Mouse (Mus musculus): ENCODE data around the gene Parva. TPM values are rescaled to one million over a fixed set of nuclear protein-coding genes. Genes with fewer than 3 reads are reported as not detected.

Gene Parva
- polyA plus RNA-seq, 1 experiment: 80.5 TPM

DNA sequence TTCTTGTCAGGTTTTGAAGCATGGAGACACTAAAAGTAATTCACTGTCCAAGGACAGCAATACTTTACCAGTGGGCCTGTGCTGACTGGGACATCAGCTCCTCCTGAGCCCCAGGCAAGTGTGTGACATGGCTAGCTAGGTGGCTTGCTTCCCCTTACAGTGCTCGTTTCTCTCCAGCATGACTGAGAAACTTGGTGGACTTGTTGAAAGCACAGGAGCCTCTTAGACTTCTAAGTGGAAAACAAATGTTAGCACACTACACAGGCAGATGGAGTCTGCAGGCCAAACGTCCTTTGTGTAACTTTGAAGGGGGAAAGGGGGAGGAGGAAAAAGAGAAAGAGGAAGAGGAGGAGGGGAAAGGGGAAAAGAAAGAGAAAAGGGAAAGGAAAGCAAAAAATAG, 172.3 kb downstream of the Parva start:
- Histone ChIP-seq H3K4me3 (replicated peaks; ENCODE audit: extremely low read depth, low read depth, low read length) (no peak overlapping the region), H3K4me1 (ENCODE audit: control insufficient read depth, insufficient read depth, low read length) (peaks cover 3% of the 10 kb centered on the region; the same call in 1 of the 2 replicates)
- 35% methylated on average over 2 of the region's 2 CpGs for WGBS
- DNase-seq: no peak
- TF ChIP-seq CTCF (IDR thresholded peaks at IDR 0.05; ENCODE audit: insufficient read depth, low read length): no peak

DNA sequence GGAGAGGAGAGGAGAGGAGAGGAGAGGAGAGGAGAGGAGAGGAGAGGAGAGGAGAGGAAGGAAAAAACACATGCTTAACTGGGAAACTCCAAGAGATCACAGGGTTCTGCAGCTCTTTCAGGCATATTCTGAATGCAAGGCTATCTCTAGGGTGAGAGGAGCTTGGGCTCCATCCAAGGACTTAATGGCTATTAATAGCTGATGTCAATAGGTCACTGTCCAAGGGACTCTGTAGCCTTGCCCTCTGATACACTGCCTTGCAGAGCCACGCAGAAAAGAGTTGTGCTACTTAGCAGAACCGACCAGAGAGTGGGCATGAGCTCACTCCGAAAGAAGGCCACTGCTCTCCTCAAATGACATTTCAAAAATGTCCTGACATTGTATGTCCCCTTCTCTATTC, 172.9 kb downstream of the Parva start:
- Histone ChIP-seq H3K4me3 (replicated peaks; ENCODE audit: extremely low read depth, low read depth, low read length) (no peak overlapping the region), H3K4me1 (ENCODE audit: control insufficient read depth, insufficient read depth, low read length) (peaks cover 3% of the 10 kb centered on the region; the same call in 1 of the 2 replicates)
- no peak for TF ChIP-seq POLR2A (IDR thresholded peaks at IDR 0.05; ENCODE audit: borderline replicate concordance, extremely low read depth, low read depth, low read length)
- TF ChIP-seq CTCF (IDR thresholded peaks at IDR 0.05; ENCODE audit: insufficient read depth, low read length): no peak
- 49% methylated on average over 3 of the region's 3 CpGs for WGBS
- no peak for DNase-seq

DNA sequence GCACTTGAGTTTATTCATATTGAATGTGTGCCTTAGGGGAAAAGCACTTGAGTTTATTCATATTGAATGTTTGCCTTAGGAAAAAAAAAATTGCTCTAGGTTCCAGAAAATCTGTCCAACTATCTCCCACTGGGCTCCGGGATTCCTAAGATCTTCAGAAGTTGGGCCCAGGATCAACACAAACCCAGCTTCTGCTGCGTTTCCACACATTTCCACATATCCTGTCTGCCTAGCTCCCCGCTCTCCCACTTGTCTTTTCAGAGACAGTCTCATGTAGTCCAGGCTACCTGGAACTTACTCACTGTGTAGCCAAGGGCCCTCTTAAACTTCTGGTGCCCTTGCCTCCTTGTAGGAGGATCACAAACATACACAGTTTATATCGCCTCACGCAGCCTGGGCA, 175.7 kb downstream of the Parva start:
- Histone ChIP-seq H3K4me3 (replicated peaks; ENCODE audit: extremely low read depth, low read depth, low read length) (no peak overlapping the region), H3K4me1 (ENCODE audit: control insufficient read depth, insufficient read depth, low read length) (peaks cover 3% of the 10 kb centered on the region; the same call in 1 of the 2 replicates)
- TF ChIP-seq POLR2A (IDR thresholded peaks at IDR 0.05; ENCODE audit: borderline replicate concordance, extremely low read depth, low read depth, low read length) (no peak), CTCF (IDR thresholded peaks at IDR 0.05; ENCODE audit: insufficient read depth, low read length) (no peak)
- DNase-seq: no peak
- 75% methylated on average over 5 of the region's 5 CpGs for WGBS

DNA sequence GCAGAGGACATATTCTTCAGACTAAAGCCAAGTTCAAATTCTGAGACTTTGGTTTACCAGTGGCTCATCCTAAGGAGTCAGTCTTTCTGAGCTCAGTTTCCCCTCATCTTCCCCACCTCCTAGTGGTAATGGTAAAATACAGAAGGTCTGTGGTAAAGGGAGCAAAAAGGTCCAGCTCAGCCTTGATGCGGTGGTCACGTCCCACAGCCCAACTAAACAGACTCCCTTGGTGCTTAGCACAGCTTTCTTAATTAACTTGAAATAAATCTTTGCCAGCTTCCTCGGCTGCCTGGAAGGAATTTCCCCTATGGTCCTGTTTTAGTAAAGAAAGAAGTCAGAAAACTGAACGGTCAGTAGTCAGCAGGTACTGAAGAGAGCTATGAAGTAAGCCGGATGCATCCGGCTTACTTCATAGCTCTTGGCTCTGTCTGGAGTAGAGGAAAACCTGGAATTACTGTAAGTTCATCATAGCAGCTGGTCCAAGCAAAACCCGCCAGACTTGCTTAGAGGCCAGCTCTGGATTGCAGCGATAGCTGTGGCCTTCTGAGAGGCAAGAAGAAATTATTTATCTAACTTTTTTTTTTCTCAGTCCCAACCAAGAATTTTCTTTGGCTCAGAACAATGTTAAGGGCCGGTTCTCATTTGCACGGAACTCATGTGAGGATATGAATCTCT, 176.3 kb downstream of the Parva start:
- DNase-seq: no peak
- Histone ChIP-seq H3K4me3 (replicated peaks; ENCODE audit: extremely low read depth, low read depth, low read length) (no peak overlapping the region), H3K4me1 (ENCODE audit: control insufficient read depth, insufficient read depth, low read length) (peaks cover 3% of the 10 kb centered on the region; the same call in 1 of the 2 replicates)
- TF ChIP-seq CTCF (IDR thresholded peaks at IDR 0.05; ENCODE audit: insufficient read depth, low read length): no peak
- TF ChIP-seq POLR2A (IDR thresholded peaks at IDR 0.05; ENCODE audit: borderline replicate concordance, extremely low read depth, low read depth, low read length): no peak
- WGBS: 50% methylated on average over 10 of the region's 10 CpGs

DNA sequence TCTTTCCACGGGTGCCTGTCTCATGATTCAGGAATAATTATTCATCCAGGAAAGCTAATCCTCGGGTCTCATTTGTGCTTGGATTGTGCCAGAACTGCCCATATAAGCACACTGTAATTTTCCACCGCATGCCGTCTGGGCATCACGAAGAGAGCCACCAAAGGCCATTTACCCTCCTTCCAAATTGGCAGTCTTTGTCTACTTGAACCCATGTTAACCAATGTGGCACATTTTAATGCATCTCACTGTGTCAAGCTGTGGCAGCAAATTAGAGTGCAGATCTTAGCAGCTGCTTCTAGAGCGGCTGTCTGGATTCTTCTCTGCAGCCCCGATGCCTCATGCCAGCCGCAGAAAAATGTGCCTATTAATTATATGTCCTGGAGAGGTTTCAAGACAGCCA, 176.9 kb downstream of the Parva start:
- H3K4me1 ChIP-seq (ENCODE audit: control insufficient read depth, insufficient read depth, low read length): peaks cover 3% of the 10 kb centered on the region; the same call in 1 of the 2 replicates
- no peak for DNase-seq
- TF ChIP-seq POLR2A (IDR thresholded peaks at IDR 0.05; ENCODE audit: borderline replicate concordance, extremely low read depth, low read depth, low read length) (no peak), CTCF (IDR thresholded peaks at IDR 0.05; ENCODE audit: insufficient read depth, low read length) (no peak)
- 59% methylated on average over 8 of the region's 8 CpGs for WGBS
- no peak overlapping the region for H3K4me3 ChIP-seq (replicated peaks; ENCODE audit: extremely low read depth, low read depth, low read length)

DNA sequence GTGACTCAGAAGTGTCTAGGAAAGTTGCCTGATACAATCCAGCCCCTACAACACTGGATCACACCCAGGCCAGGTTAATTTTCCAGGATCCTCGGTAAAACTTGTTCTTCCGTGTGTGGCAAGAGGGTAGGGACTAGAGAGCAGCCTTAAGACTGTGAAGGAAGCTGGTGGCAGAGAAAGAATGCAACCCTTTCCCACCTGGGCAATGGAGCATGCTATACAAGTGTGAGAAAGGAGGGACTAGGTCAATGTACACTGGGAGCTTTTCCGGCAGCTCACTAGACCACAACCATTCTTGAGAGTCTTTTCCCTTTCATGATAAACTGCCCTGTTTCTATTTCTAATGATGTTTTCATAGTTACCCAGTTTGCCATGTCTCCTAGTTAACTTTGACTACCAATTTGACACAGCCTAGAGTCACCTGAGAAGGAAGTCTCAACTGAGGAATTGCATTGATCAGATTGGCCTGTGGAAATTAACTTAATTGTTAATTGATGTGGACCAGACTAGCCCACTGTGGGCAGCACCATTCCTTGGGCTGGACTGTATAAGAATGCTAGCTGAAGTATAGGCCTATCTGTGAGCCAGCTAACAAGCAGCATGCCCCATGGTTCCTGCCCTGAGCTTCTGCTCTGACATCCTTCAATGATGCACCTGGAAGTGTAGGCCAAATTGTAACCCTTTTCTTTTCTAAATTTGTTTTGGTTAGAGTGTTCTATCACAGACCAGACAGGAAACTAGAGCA, 186.9 kb downstream of the Parva start:
- DNase-seq: no peak
- Histone ChIP-seq H3K4me1 (ENCODE audit: control insufficient read depth, insufficient read depth, low read length) (no peaks in the 10 kb centered on the region; the same call in 1 of the 2 replicates), H3K4me3 (replicated peaks; ENCODE audit: extremely low read depth, low read depth, low read length) (no peak overlapping the region)
- WGBS: 76% methylated on average over 3 of the region's 3 CpGs
- no peak for TF ChIP-seq CTCF (IDR thresholded peaks at IDR 0.05; ENCODE audit: insufficient read depth, low read length)
- no peak for TF ChIP-seq POLR2A (IDR thresholded peaks at IDR 0.05; ENCODE audit: borderline replicate concordance, extremely low read depth, low read depth, low read length)

DNA sequence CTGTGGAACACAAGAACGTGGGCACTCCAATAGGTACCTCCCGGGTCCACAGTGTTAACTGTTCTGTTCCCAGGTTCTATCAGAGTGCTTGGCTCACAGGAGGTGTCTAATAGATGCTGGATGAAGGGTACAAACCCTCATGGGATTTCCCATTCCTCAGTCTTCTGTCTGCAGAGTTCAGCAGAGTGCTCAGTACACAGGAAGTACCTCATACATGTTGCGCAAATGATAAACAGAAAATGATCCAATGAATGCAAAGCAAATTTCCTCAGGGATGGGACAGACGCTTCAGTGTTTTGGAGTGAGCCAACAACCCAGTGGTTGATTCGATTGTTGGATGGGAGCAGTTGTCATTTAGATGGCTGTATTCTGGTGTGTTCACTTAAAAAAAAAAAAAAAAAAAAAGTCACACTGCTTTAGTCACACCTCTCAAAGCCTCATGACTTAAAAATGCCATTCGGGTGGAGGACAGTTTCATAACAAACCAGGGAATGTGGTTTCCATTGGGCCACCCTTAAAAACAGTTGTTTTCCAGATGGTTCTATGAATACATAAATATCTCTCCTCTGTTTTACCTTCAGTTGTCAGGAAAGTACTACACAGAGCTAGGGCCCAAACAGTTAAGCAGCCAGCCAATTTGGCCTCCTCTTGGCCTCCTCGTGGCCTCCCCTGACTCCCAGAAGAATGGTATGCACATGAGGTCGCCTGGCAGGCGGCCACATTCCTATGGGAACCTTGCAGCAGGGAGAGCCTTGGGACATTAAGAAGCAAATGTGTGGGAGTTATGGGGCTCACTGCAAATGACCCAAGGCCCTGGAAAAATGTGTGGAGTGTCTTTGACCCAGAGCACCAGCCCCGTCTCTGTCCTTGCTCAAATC, 187.7 kb downstream of the Parva start:
- Histone ChIP-seq H3K4me3 (replicated peaks; ENCODE audit: extremely low read depth, low read depth, low read length) (no peak overlapping the region), H3K4me1 (ENCODE audit: control insufficient read depth, insufficient read depth, low read length) (no peaks in the 10 kb centered on the region; the same call in 1 of the 2 replicates)
- 49% methylated on average over 10 of the region's 10 CpGs for WGBS
- TF ChIP-seq CTCF (IDR thresholded peaks at IDR 0.05; ENCODE audit: insufficient read depth, low read length) (no peak), POLR2A (IDR thresholded peaks at IDR 0.05; ENCODE audit: borderline replicate concordance, extremely low read depth, low read depth, low read length) (no peak)
- peak; percentile 51 for DNase-seq

DNA sequence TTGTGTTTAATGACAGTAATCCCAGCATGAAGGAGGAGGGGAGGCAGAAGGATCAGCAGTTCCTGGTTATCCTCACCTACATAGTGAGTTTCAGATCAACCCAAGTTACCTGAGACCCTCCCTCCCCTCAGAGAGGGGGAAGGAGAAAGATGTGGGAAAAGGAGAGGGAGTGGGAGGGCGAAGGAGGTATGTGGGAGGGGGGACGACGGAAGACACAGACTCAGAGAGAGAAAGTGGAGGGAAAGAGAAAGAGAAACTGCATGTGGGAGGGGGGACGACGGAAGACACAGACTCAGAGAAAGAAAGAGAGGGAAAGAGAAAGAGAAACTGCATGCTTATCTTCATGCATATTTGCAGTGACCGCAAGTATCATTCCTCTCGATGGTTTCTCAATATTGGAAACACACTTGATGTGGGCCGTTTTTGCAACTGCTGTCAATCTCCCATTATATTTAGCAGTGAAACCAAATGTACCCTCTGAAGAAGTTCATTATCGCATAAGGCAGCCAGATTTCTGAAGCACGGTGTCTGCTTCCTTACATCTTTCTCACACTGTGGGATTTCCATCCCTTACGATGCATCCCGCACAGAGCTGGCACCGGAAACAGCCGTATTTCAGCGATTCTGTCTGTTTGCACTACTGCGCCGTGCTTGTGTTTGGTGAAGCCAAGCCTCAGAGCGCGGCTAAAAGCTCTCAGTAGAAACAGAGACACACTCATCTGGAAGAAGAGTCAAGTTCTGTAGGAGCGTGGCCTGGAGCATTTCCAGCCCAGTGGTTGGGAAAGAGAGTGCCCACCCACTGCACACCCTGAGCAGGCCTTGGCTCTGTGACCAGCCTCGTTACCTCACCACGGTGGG, 193.2 kb downstream of the Parva start:
- no peak for TF ChIP-seq POLR2A (IDR thresholded peaks at IDR 0.05; ENCODE audit: borderline replicate concordance, extremely low read depth, low read depth, low read length)
- TF ChIP-seq CTCF (IDR thresholded peaks at IDR 0.05; ENCODE audit: insufficient read depth, low read length): no peak
- no peak for DNase-seq
- peaks cover 4% of the 10 kb centered on the region; the same call in 1 of the 2 replicates for H3K4me1 ChIP-seq (ENCODE audit: control insufficient read depth, insufficient read depth, low read length)
- 51% methylated on average over 22 of the region's 22 CpGs for WGBS
- peak overlapping the region; percentile 58 for H3K4me3 ChIP-seq (replicated peaks; ENCODE audit: extremely low read depth, low read depth, low read length)

Data from lung, adult 2 months (tissue).